Mouse (Mus musculus) cerebellum, adult 2 months (tissue): ENCODE measurements around the gene Tln2.

ENCODE experiments used
- CTCF ChIP-seq: fragments of 200-500 bp; IDR thresholded peaks from 2 replicates; pipeline ENCODE4 v1.5.1; 2011; ENCODE audit warnings: low read depth, mild to moderate bottlenecking, control low read depth, low read length, moderate library complexity, borderline replicate concordance; ENCODE audit not compliant: insufficient read depth
- POLR2A ChIP-seq: fragments of 200-500 bp; IDR thresholded peaks from 2 replicates; pipeline ENCODE4 v1.6.1; 2011; ENCODE audit warnings: low read length, control low read depth, borderline replicate concordance; ENCODE audit not compliant: insufficient read depth

DNA sequence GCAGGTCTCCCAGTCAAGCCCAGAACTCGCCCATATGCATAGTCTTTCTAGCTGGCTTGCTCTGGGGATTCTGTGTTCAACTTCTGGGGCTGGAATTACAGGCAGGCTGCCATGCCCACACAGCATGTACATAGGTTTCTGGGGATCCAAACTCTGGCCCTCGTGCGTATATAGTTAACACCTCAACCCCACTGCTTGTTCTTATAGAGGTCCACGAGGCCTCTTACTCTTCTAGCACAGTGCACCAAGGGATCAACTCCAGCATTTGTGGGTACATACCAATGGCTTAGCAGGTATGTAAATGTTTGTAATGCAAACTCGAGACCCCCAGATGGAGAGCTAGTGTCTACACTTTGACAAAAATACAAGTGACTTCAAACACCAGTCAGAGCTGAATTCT lies 33.2 kb upstream of the Tln2 start:
- TF ChIP-seq CTCF (no peak), POLR2A (no peak)
